30 mouse cellular contexts compared by ENCODE assay signal in the genomic region with DNA sequence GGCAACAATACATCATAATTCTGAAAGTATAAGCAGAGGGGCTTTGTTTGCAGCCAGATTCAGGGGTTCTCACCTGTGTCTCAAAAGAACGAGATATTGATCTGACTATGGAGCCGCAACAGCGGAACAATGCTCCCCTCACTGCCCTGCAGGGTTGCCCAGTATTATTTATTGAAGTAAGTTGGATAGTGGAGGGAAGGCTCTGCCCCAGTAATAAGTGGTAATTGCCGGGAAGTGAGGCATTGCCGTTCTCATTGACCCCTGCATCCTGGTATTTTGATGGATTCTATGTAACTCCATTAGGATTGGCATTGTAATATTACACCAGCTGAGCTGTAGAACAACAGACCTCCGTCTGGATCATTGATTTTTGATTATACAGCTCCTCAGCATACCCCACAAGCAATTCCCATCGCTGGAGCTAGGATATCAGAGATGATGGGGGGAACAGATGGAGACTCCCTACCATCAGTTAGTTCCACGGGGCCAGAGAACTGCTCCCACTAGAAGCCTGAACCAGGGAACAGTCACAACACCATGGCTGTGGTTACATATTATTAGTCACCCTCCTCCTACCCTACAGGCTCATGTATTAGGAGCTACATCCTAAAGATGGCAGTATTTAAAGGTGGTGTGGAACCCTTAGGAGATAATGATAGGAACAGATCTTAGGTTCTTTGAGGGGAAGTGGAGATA.
DNase-seq lines count a peak whose midpoint lies in the region; ATAC-seq and TF ChIP-seq lines count a peak whose summit lies in the region.
"Had no signal": no experiment of that assay in that cellular context is flagged by ENCODE, and none has a peak within 500 bp of the region (broad histone marks: within the 10 kb centered on the region; RNA-seq: fewer than 3 reads in every experiment).

No protein-coding gene starts in this region.

- H3K4me1 ChIP-seq in hindbrain, embryonic 11.5 days (replicated peaks; ENCODE audit: control insufficient read depth, insufficient read depth, low read length) = no peaks in the 10 kb centered on the region
- no peaks in the 10 kb centered on the region for H3K4me1 ChIP-seq in hindbrain, embryonic 16.5 days (ENCODE audit: control insufficient read depth, insufficient read depth, low read depth, low read length)
- peaks cover 14% of the 10 kb centered on the region for H3K4me1 ChIP-seq in kidney, embryonic 15.5 days
- no peaks in the 10 kb centered on the region for H3K4me1 ChIP-seq in kidney, postnatal 0 days (replicated peaks; ENCODE audit: insufficient read depth, low read length)
- H3K4me1 ChIP-seq: embryonic facial prominence, embryonic 13.5 days; embryonic facial prominence, embryonic 15.5 days; forebrain, embryonic 10.5 days; forebrain, embryonic 12.5 days had no signal

- H3K9me3 ChIP-seq in hindbrain, embryonic 11.5 days (ENCODE audit: control insufficient read depth, low read length) = no peaks in the 10 kb centered on the region
- no peaks in the 10 kb centered on the region for H3K9me3 ChIP-seq in hindbrain, embryonic 16.5 days (ENCODE audit: control insufficient read depth, low read length)
- 0 out of 2 replicates have a peak, but pooled peaks cover 3% of the 10 kb centered on the region for H3K9me3 ChIP-seq in kidney, embryonic 15.5 days (replicated peaks)
- no peaks in the 10 kb centered on the region for H3K9me3 ChIP-seq in kidney, postnatal 0 days (replicated peaks; ENCODE audit: low read length)
- H3K9me3 ChIP-seq: embryonic facial prominence, embryonic 13.5 days; embryonic facial prominence, embryonic 15.5 days; forebrain, embryonic 10.5 days; forebrain, embryonic 12.5 days had no signal

- intact Hi-C loops in heart, postnatal 14 days (cut with DNase I) = no loop called here

- H3K27me3 ChIP-seq in hindbrain, embryonic 11.5 days (ENCODE audit: control insufficient read depth, insufficient read depth, low read length) = no peaks in the 10 kb centered on the region
- H3K27me3 ChIP-seq in hindbrain, embryonic 16.5 days (replicated peaks; ENCODE audit: control insufficient read depth, insufficient read depth, low read length) = no peaks in the 10 kb centered on the region
- no peaks in the 10 kb centered on the region for H3K27me3 ChIP-seq in kidney, embryonic 15.5 days
- H3K27me3 ChIP-seq in kidney, postnatal 0 days (ENCODE audit: insufficient read depth, low read length) = no peaks in the 10 kb centered on the region
- H3K27me3 ChIP-seq: CH12.LX; embryonic facial prominence, embryonic 13.5 days; embryonic facial prominence, embryonic 15.5 days; forebrain, embryonic 12.5 days had no signal

- no peak overlapping the region for H3K4me2 ChIP-seq in hindbrain, embryonic 11.5 days (replicated peaks; ENCODE audit: low read depth, low read length)
- H3K4me2 ChIP-seq in hindbrain, embryonic 16.5 days (ENCODE audit: low read length) = no peak overlapping the region
- H3K4me2 ChIP-seq in kidney, embryonic 15.5 days = no peak overlapping the region
- H3K4me2 ChIP-seq in kidney, postnatal 0 days (ENCODE audit: low read length) = no peak overlapping the region
- H3K4me2 ChIP-seq: embryonic facial prominence, embryonic 13.5 days; embryonic facial prominence, embryonic 15.5 days; forebrain, embryonic 12.5 days had no signal

- peak; percentile 9 for DNase-seq in hindbrain, embryonic 11.5 days (ENCODE audit: low spot score)
- no peak for DNase-seq in kidney, adult 9 months
- peak; percentile 34 for DNase-seq in kidney, postnatal 0 days (ENCODE audit: low spot score)
- no peak for DNase-seq in kidney, postnatal 14 days
- peak; percentile 1 for DNase-seq in brain, adult 2 months (ENCODE audit: low read depth, low spot score)
- DNase-seq in heart, postnatal 14 days = no peak
- DNase-seq: adrenal gland, adult 8-10 months; adrenal gland, postnatal 14 days; adrenal gland, postnatal 36 days; B cell, adult 2 months; cerebellum, adult 11 months; cerebellum, adult 18-20 months; cerebellum, adult 8-10 months; cerebellum, adult 9-11 months; cerebellum, postnatal 14 days; cerebellum, postnatal 36 days; embryo, embryonic 11 days had no signal

- no peak overlapping the region for H3K9ac ChIP-seq in hindbrain, embryonic 11.5 days (ENCODE audit: low read depth, low read length)
- no peak overlapping the region for H3K9ac ChIP-seq in hindbrain, embryonic 16.5 days (ENCODE audit: low read depth, low read length)
- H3K9ac ChIP-seq in kidney, embryonic 15.5 days = no peak overlapping the region
- H3K9ac ChIP-seq in kidney, postnatal 0 days (ENCODE audit: low read depth, low read length) = no peak overlapping the region
- H3K9ac ChIP-seq: embryonic facial prominence, embryonic 13.5 days; embryonic facial prominence, embryonic 15.5 days; forebrain, embryonic 12.5 days had no signal

- no peak for TF ChIP-seq CTCF in kidney, postnatal 0 days (IDR thresholded peaks at IDR 0.05; ENCODE audit: low read depth)

- no peak overlapping the region for H3K4me3 ChIP-seq in hindbrain, embryonic 11.5 days (ENCODE audit: low read depth, low read length)
- H3K4me3 ChIP-seq in hindbrain, embryonic 16.5 days (ENCODE audit: low read length) = no peak overlapping the region
- H3K4me3 ChIP-seq in kidney, embryonic 15.5 days (replicated peaks) = no peak overlapping the region
- H3K4me3 ChIP-seq in kidney, postnatal 0 days (replicated peaks; ENCODE audit: low read depth, low read length) = no peak overlapping the region
- H3K4me3 ChIP-seq: embryonic facial prominence, embryonic 13.5 days; embryonic facial prominence, embryonic 15.5 days; erythroblast, embryonic 14.5 days; forebrain, embryonic 10.5 days; forebrain, embryonic 12.5 days had no signal

- 65% methylated on average over 8 of the region's 8 CpGs for WGBS in hindbrain, embryonic 11.5 days
- WGBS in hindbrain, embryonic 16.5 days = 53% methylated on average over 8 of the region's 8 CpGs
- 39% methylated on average over 8 of the region's 8 CpGs for WGBS in kidney, embryonic 15.5 days
- 40% methylated on average over 8 of the region's 8 CpGs for WGBS in kidney, postnatal 0 days

- no peak overlapping the region for H3K27ac ChIP-seq in hindbrain, embryonic 11.5 days (ENCODE audit: low read depth, low read length)
- H3K27ac ChIP-seq in hindbrain, embryonic 16.5 days (ENCODE audit: low read depth, low read length) = no peak overlapping the region
- peak overlapping the region; percentile 77 for H3K27ac ChIP-seq in kidney, embryonic 15.5 days
- H3K27ac ChIP-seq in kidney, postnatal 0 days = peak overlapping the region; percentile 36; the same call in 1 of the 2 replicates
- H3K27ac ChIP-seq: embryonic facial prominence, embryonic 13.5 days; embryonic facial prominence, embryonic 15.5 days; forebrain, embryonic 10.5 days; forebrain, embryonic 12.5 days had no signal

- H3K36me3 ChIP-seq in hindbrain, embryonic 11.5 days (ENCODE audit: control insufficient read depth, insufficient read depth, low read length) = no peaks in the 10 kb centered on the region
- H3K36me3 ChIP-seq in hindbrain, embryonic 16.5 days (ENCODE audit: control insufficient read depth, insufficient read depth, low read length) = no peaks in the 10 kb centered on the region
- no peaks in the 10 kb centered on the region for H3K36me3 ChIP-seq in kidney, embryonic 15.5 days
- H3K36me3 ChIP-seq in kidney, postnatal 0 days (ENCODE audit: insufficient read depth, low read length) = no peaks in the 10 kb centered on the region
- H3K36me3 ChIP-seq: embryonic facial prominence, embryonic 13.5 days; embryonic facial prominence, embryonic 15.5 days; forebrain, embryonic 10.5 days; forebrain, embryonic 12.5 days; G1E had no signal

- no peak for ATAC-seq in hindbrain, embryonic 11.5 days (ENCODE audit: low FRiP score)
- ATAC-seq in hindbrain, embryonic 16.5 days = no peak
- peak; percentile 76 for ATAC-seq in kidney, embryonic 15.5 days (replicated peaks; ENCODE audit: low FRiP score)
- no peak; the same call in 1 of the 2 replicates for ATAC-seq in kidney, postnatal 0 days (replicated peaks; ENCODE audit: low FRiP score, low read depth)
- ATAC-seq: activated CD4-positive, CD25-positive, alpha-beta regulatory T cell, adult 4 months; CD4-positive, CD25-positive, alpha-beta regulatory T cell, adult 4 months; forebrain, embryonic 14.5 days; Patski had no signal

Comparison
In these comparisons a context has a peak if more than half of its experiments do, and no peak if none do; other contexts are left out.
1. DNase-seq: peak in hindbrain, embryonic 11.5 days (single experiment), kidney, postnatal 0 days (single experiment) and brain, adult 2 months (single experiment); none in kidney, adult 9 months (single experiment), kidney, postnatal 14 days (single experiment) and heart, postnatal 14 days (0 of 2).
2. H3K27ac ChIP-seq: peak in kidney, embryonic 15.5 days (single experiment) and kidney, postnatal 0 days (single experiment); none in hindbrain, embryonic 11.5 days (single experiment) and hindbrain, embryonic 16.5 days (single experiment).